21 mouse cellular contexts compared by ENCODE assay signal in the genomic region with DNA sequence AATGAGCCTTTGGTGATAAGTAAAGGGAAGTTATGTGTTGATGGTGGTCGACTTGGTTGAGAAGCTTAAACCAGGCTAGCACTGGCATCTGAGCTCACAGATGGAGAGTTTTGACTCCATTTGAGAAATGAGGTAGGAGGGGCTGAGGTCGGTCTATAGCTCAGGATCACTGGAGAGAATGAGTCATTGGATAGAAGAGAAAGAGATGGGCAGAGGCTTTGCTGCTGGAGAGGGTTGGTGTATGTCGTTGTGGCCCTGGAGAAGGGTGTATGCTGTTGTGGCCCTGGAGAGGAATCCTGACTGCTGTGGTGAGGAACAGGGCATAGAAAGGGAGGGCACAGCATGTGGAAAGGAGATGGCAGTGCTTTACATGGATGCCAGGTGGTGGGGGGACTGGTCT. TPM values are rescaled to one million over a fixed set of nuclear protein-coding genes. Genes with fewer than 3 reads are reported as not detected.
DNase-seq lines count a peak whose midpoint lies in the region; ATAC-seq lines count a peak whose summit lies in the region.
"Had no signal": no experiment of that assay in that cellular context is flagged by ENCODE, and none has a peak within 500 bp of the region (broad histone marks: within the 10 kb centered on the region; RNA-seq: fewer than 3 reads in every experiment).

No protein-coding gene starts in this region.

- DNase-seq in adrenal gland, adult 2 months: peak; percentile 73
- no peak for DNase-seq in adrenal gland, postnatal 25 days
- peak; percentile 58 for DNase-seq in NIH3T3 (ENCODE audit: low read depth)
- no peak for DNase-seq in frontal cortex, postnatal 36 days (ENCODE audit: low spot score in 2 of 2)
- DNase-seq in ovary, postnatal 14 days (ENCODE audit: low spot score): no peak
- DNase-seq: cerebellum, adult 11 months; cerebellum, adult 8-10 months; cerebellum, postnatal 25 days; gastrocnemius, postnatal 25 days; heart, postnatal 10 days; heart, postnatal 4 days; kidney, adult 11 months had no signal

- ATAC-seq in megakaryocyte, adult 5-6 weeks (ENCODE audit: poor library complexity, severe bottlenecking): no peak
- ATAC-seq: forebrain, embryonic 15.5 days; hindbrain, embryonic 16.5 days had no signal

- peaks cover 83% of the 10 kb centered on the region for H3K36me3 ChIP-seq in megakaryocyte, embryonic 14.5 days (replicated peaks; ENCODE audit: low read length)

- H3K27me3 ChIP-seq in megakaryocyte, embryonic 14.5 days (replicated peaks): no peaks in the 10 kb centered on the region
- H3K27me3 ChIP-seq: embryonic facial prominence, embryonic 12.5 days; forebrain, embryonic 15.5 days; heart, embryonic 13.5 days; hindbrain, embryonic 12.5 days had no signal

- H3K4me1 ChIP-seq in megakaryocyte, embryonic 14.5 days: peaks cover 58% of the 10 kb centered on the region

- peaks cover 5% of the 10 kb centered on the region; the same call in 1 of the 2 replicates for H3K9me3 ChIP-seq in megakaryocyte, embryonic 14.5 days
- H3K9me3 ChIP-seq: embryonic facial prominence, embryonic 12.5 days; forebrain, embryonic 15.5 days; hindbrain, embryonic 12.5 days had no signal

- H3K4me3 ChIP-seq in megakaryocyte, embryonic 14.5 days (replicated peaks): peak overlapping the region; percentile 44
- H3K4me3 ChIP-seq: embryonic facial prominence, embryonic 12.5 days; forebrain, embryonic 15.5 days; heart, embryonic 13.5 days; hindbrain, embryonic 12.5 days had no signal

RNA-seq across cellular contexts. Expression of a gene that starts 6.6 kb away (rescaled TPM):
- total RNA-seq in adrenal gland, adult 2 months (2021): 100 to 1,000 TPM; 190 to 247 TPM
- 134 and 163 TPM in 2 replicates for polyA plus RNA-seq in adrenal gland, adult 2 months (2012; rRNA removed)
- 191 and 212 TPM in 2 replicates for total RNA-seq in adrenal gland, postnatal 25 days (2021)
- polyA plus RNA-seq in megakaryocyte, embryonic 14.5 days (2012; ENCODE audit: insufficient read depth, low replicate concordance): 2.1 and 8.3 TPM in 2 replicates
- total RNA-seq in megakaryocyte, adult 5-6 weeks (2015): 11.9 and 13.7 TPM in 2 replicates
- total RNA-seq in megakaryocyte, adult 5-6 weeks (2017): 13.3 and 13.7 TPM in 2 replicates

RNA-seq across cellular contexts. Expression of a gene that starts 36.5 kb away (rescaled TPM):
- 1 to 10 TPM; 2.0 to 3.6 TPM for total RNA-seq in adrenal gland, adult 2 months (2021)
- polyA plus RNA-seq in adrenal gland, adult 2 months (2012; rRNA removed): 2.4 and 4.0 TPM in 2 replicates
- total RNA-seq in adrenal gland, postnatal 25 days (2021): 3.3 and 4.1 TPM in 2 replicates
- polyA plus RNA-seq in megakaryocyte, embryonic 14.5 days (2012; ENCODE audit: insufficient read depth, low replicate concordance): 0.06 and 0.41 TPM in 2 replicates
- 0.05 and 0.27 TPM in 2 replicates for total RNA-seq in megakaryocyte, adult 5-6 weeks (2015)
- total RNA-seq in megakaryocyte, adult 5-6 weeks (2017): not detected in 2 replicates
- total RNA-seq: granulocyte monocyte progenitor cell, adult 5-6 weeks had no signal
- polyA plus RNA-seq: G1E had no signal

RNA-seq across cellular contexts. Expression of a gene that starts 45.2 kb away (rescaled TPM):
- total RNA-seq in adrenal gland, adult 2 months (2021): 10 to 100 TPM in 1 of 2 experiments, 1 to 10 TPM in 1; 6.1 to 12.9 TPM
- 4.8 and 5.1 TPM in 2 replicates for polyA plus RNA-seq in adrenal gland, adult 2 months (2012; rRNA removed)
- 5.9 and 11.5 TPM in 2 replicates for total RNA-seq in adrenal gland, postnatal 25 days (2021)
- polyA plus RNA-seq in megakaryocyte, embryonic 14.5 days (2012; ENCODE audit: insufficient read depth, low replicate concordance): 0.42 and 0.81 TPM in 2 replicates
- 22.2 and 22.3 TPM in 2 replicates for total RNA-seq in megakaryocyte, adult 5-6 weeks (2015)
- total RNA-seq in megakaryocyte, adult 5-6 weeks (2017): 33.9 and 34.3 TPM in 2 replicates

Comparison
In these comparisons a context has a peak if more than half of its experiments do, and no peak if none do; other contexts are left out.
1. DNase-seq: peak in adrenal gland, adult 2 months (single experiment) and NIH3T3 (single experiment); none in adrenal gland, postnatal 25 days (single experiment), frontal cortex, postnatal 36 days (0 of 2) and ovary, postnatal 14 days (single experiment).
2. RNA of a gene that starts 6.6 kb away (total RNA-seq): 190 to 247 TPM in adrenal gland, adult 2 months and 191 to 212 TPM in adrenal gland, postnatal 25 days; 11.9 to 13.7 TPM in megakaryocyte, adult 5-6 weeks; every median in the first group is over 10 times any median in the second.